Mouse (Mus musculus) C2C12 (cell line): ENCODE measurements at regions not wholly inside any gene's neighbourhood (a gene's known extent, or its start where the extent isn't known, plus 50 kb on each side); places are given as distances from the start of the nearest gene placed in this dataset.

Experiments used
- H3K27me3 ChIP-seq: one replicate; pipeline ENCODE4 v1.6.1; 2011; ENCODE audit not compliant: control insufficient read depth, insufficient read depth, insufficient read length
- H3K36me3 ChIP-seq: one replicate; pipeline ENCODE4 v1.6.1; 2011; ENCODE audit not compliant: control insufficient read depth, insufficient read depth
- H3K4me3 ChIP-seq: one replicate; pipeline ENCODE4 v1.5.1; 2011; ENCODE audit warnings: mild to moderate bottlenecking, control low read depth; ENCODE audit not compliant: poor library complexity, insufficient read depth, severe bottlenecking
- H3K79me2 ChIP-seq: one replicate; pipeline ENCODE4 v1.6.1; 2011; ENCODE audit not compliant: control insufficient read depth, insufficient read depth
- H3K79me3 ChIP-seq: one replicate; pipeline ENCODE4 v1.6.1; 2011; ENCODE audit warnings: low read depth, control low read depth
- H3ac ChIP-seq: one replicate; pipeline ENCODE3; 2011; ENCODE audit warnings: low read depth; ENCODE audit not compliant: control insufficient read depth, insufficient read length
- CEBPB ChIP-seq: IDR thresholded peaks from one replicate; pipeline ENCODE4 v1.6.1; 2011; ENCODE audit warnings: low read depth, mild to moderate bottlenecking, control low read depth, moderate library complexity
- CTCF ChIP-seq: IDR thresholded peaks from one replicate; pipeline ENCODE4 v1.5.1; 2011; ENCODE audit not compliant: control insufficient read depth, insufficient read depth, insufficient read length
- FOSL1 ChIP-seq: IDR thresholded peaks from one replicate; pipeline ENCODE4 v1.8.0; 2011; ENCODE audit warnings: mild to moderate bottlenecking, low read length; ENCODE audit not compliant: poor library complexity, insufficient read depth, severe bottlenecking
- MAX ChIP-seq: IDR thresholded peaks from one replicate; pipeline ENCODE4 v1.6.1; 2011; ENCODE audit warnings: mild to moderate bottlenecking, control low read depth
- MYOD1 ChIP-seq: IDR thresholded peaks from one replicate; pipeline ENCODE4 v1.6.1; 2011; ENCODE audit warnings: low read depth; ENCODE audit not compliant: control insufficient read depth, insufficient read length
- MYOG ChIP-seq: IDR thresholded peaks from one replicate; pipeline ENCODE4 v1.6.1; 2011; ENCODE audit not compliant: control insufficient read depth, insufficient read length; ENCODE audit errors: extremely low read depth
- USF1 ChIP-seq: IDR thresholded peaks from one replicate; pipeline ENCODE4 v1.6.1; 2011; ENCODE audit warnings: low read depth, mild to moderate bottlenecking, control low read depth, moderate library complexity

DNA sequence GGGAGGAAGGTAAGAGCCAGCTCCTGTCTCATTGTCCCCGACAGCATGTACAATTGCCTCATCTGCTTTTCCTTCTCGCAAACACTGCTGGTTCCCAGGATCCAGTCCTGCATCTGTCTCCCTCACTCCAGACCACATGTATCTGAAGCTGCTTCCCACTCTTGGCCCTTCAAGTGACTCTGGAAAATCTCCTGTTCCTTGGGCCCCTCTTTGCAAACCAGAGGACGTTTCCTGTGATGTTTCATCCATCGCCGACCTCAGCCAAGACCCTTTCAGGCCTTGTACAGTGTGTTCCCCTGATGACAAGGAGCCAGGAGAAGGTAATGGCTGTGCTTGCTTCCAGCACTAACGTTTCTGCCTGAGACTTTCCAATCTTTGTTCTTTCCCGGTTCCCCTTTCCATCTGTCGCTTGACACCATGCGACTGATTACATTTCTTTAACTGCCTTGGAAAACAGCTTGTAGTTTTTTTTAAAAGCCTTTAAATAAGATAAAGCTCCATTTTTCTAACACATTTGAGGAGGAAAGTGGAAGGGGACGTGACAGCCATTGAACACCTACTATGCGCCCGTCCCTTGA lies 408.2 kb upstream of the Zmiz1 start:
- Histone ChIP-seq H3K79me2 (no peaks in the 10 kb centered on the region), H3K27me3 (no peaks in the 10 kb centered on the region), H3ac (no peak overlapping the region), H3K4me3 (no peak overlapping the region), H3K79me3 (no peaks in the 10 kb centered on the region), H3K36me3 (no peaks in the 10 kb centered on the region)
- TF ChIP-seq CTCF (no peak), USF1 (no peak), MAX (no peak), MYOG (no peak), FOSL1 (no peak), CEBPB (no peak), MYOD1 (no peak)

GRCm38 (mm10) chr14:25052175-25052574 lies 406.8 kb upstream of the Zmiz1 start:
- Histone ChIP-seq H3K79me3 (no peaks in the 10 kb centered on the region), H3K79me2 (no peaks in the 10 kb centered on the region), H3K4me3 (no peak overlapping the region), H3K36me3 (no peaks in the 10 kb centered on the region), H3ac (no peak overlapping the region), H3K27me3 (no peaks in the 10 kb centered on the region)
- TF ChIP-seq FOSL1, result no peak
- TF ChIP-seq USF1, result no peak
- no peak for TF ChIP-seq MYOG
- TF ChIP-seq CEBPB, result no peak
- TF ChIP-seq CTCF, result no peak
- TF ChIP-seq MYOD1, result no peak
- TF ChIP-seq MAX, result no peak

- Histone ChIP-seq H3ac (no peak overlapping the region), H3K79me3 (no peaks in the 10 kb centered on the region), H3K27me3 (no peaks in the 10 kb centered on the region), H3K36me3 (no peaks in the 10 kb centered on the region), H3K4me3 (no peak overlapping the region), H3K79me2 (no peaks in the 10 kb centered on the region)
- no peak for TF ChIP-seq CTCF
- no peak for TF ChIP-seq CEBPB
- no peak for TF ChIP-seq MYOG
- TF ChIP-seq MYOD1, result no peak
- no peak for TF ChIP-seq USF1
- no peak for TF ChIP-seq FOSL1
- no peak for TF ChIP-seq MAX
Measured at GRCm38 (mm10) chr14:25059351-25059750, 399.6 kb upstream of the Zmiz1 start.

DNA sequence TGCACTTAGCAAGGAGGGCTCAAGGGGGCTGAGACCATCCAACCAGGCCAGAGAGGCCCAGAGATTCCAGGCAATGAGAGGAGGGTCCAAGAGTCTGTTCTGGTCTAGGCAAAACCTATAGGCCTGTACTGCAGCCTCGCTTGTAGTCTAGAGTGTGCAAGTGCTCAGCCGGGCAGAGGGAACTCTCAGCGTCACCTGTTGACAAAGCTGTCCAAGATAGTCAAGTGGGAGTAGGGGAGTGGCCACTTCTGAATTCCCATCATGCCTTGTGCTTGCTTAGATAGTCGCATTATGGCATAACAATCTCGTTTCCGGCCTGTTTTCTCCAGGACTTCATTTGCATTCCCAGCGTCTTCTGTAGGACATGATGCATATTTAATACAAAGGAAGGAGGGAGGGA lies 398.7 kb upstream of the Zmiz1 start:
- Histone ChIP-seq H3ac (no peak overlapping the region), H3K79me3 (no peaks in the 10 kb centered on the region), H3K27me3 (no peaks in the 10 kb centered on the region), H3K79me2 (no peaks in the 10 kb centered on the region), H3K36me3 (no peaks in the 10 kb centered on the region), H3K4me3 (no peak overlapping the region)
- TF ChIP-seq CEBPB, result no peak
- no peak for TF ChIP-seq MAX
- TF ChIP-seq MYOG, result no peak
- TF ChIP-seq CTCF, result no peak

- no peak overlapping the region for H3ac ChIP-seq
- no peak for TF ChIP-seq MYOG
- TF ChIP-seq MYOD1, result no peak
- no peak for TF ChIP-seq CEBPB
- TF ChIP-seq MAX, result no peak
- no peak for TF ChIP-seq FOSL1
- TF ChIP-seq USF1, result no peak
- no peak for TF ChIP-seq CTCF
- no peaks in the 10 kb centered on the region for H3K36me3 ChIP-seq
- no peaks in the 10 kb centered on the region for H3K79me3 ChIP-seq
- no peaks in the 10 kb centered on the region for H3K79me2 ChIP-seq
- H3K4me3 ChIP-seq, result no peak overlapping the region
- H3K27me3 ChIP-seq, result no peaks in the 10 kb centered on the region
Measured at GRCm38 (mm10) chr14:25063090-25063489, 395.9 kb upstream of the Zmiz1 start.
